Mouse (Mus musculus): Measurements from ENCODE around the gene Serpina3m.
"Not testable (repeated sequence)": the region's sequence is repeated elsewhere in the genome, so short reads cannot be mapped to it uniquely, and the experiment has no call there.

Serpina3m gene

GRCm38 (mm10) chr12:104338226-104338625 lies at the start of gene Serpina3m, which contains the start of gene Serpina3k:
Gene Serpina3m, plus strand, starts transcription at chr12:104338486.
Gene Serpina3k, plus strand, starts transcription at chr12:104338486.
- DNase-seq (ENCODE audit: low spot score): not testable (repeated sequence)

DNA sequence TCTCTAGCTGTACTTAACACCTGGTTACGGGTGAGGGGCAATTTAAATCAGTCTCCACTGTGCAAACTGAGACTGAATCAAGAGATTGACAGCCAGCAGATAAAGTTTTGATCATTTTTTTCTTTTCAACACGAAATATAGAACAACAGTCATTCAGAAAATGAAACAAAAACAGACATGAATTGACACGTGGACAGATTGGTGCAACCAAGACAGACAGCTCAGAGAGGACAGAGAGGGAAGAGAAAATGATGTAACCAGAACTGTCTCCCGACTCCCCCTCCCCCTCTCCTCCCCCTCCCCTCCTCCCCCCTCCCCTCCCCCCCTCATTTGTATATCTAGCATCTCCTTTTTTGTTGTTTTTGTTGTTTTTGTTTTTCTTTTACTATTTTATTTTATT lies 48.4 kb upstream of the Serpina3m start:
- no peak for DNase-seq (ENCODE audit: low spot score)

GRCm38 (mm10) chr12:104293963-104294362 lies 44.3 kb upstream of the Serpina3m start:
- no peak for DNase-seq (ENCODE audit: low spot score)

GRCm38 (mm10) chr12:104298049-104298448 lies 40.2 kb upstream of the Serpina3m start:
- DNase-seq (ENCODE audit: low spot score): no peak

DNA sequence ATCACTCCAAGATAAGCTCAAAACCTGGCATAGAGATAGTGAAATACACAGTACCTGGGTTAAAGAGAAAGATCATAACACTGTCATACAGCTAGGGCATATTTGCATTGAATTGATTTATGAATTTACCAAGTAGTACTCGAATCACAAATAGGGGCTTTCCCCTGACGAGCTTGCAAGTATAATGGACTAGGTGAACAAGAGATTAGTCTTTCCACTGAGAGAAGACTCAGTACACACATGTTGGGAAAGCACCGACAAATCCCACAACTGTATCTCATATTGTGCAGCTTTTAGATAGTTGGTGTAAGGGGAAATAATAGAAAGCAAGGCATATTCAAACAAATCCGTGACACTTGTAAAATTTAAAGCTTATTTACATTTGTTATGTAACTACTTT lies 32.3 kb upstream of the Serpina3m start:
- no peak for DNase-seq (ENCODE audit: low spot score)

GRCm38 (mm10) chr12:104314253-104314652 lies 24.0 kb upstream of the Serpina3m start, which contains the start of gene Serpina3j:
Gene Serpina3j, plus strand, starts transcription at chr12:104314553.
- no peak for DNase-seq (ENCODE audit: low spot score)

GRCm38 (mm10) chr12:104322454-104322853 lies 15.8 kb upstream of the Serpina3m start:
- DNase-seq (ENCODE audit: low spot score): no peak

GRCm38 (mm10) chr12:104331701-104332100 lies 6.6 kb upstream of the Serpina3m start:
- DNase-seq (ENCODE audit: low spot score): no peak

DNA sequence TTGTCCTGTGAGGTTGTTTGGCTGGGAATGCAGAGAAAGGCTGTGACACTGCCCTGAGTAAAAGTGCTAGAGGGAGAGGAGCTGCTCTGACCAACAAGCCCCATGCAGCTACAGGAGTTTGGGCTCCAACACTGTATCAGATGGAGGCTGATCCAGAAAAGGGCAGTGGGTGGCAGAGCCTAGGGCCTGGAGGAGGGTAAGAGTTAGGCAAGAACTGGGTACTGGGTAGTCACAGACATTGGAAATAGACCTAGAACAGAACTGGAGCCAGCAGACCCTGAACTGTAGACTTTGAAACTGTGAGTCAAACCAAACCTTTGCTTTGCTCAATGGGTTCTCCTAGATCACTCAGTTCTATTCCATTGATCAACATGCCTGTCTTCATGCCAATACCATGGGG lies 1.4 kb upstream of the Serpina3m start:
- DNase-seq (ENCODE audit: low spot score): not testable (repeated sequence)

- DNase-seq (ENCODE audit: low spot score): no peak
Measured at GRCm38 (mm10) chr12:104338705-104339104, 419 bp downstream of the Serpina3m start.

DNA sequence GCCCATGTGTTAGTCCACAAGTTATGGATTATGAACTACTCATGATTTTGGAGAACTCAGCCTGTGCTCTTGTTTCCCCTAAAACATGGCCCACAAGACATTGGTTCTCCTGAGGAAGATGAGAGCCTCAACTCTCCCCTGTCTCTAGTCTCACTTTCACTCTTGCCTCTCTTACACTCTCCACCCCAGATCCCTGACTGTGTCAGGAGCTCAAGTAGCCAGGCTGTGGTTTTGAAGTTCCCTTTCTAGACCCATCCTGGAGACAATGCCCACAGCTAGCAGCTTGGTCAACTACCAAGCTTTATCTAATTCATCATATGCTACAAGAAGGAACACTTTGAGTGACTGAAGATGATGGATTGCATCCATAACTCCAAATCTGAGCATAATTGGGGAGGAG lies 4.2 kb downstream of the Serpina3m start:
- DNase-seq (ENCODE audit: low spot score): not testable (repeated sequence)

- no peak for DNase-seq (ENCODE audit: low spot score)
Measured at GRCm38 (mm10) chr12:104345181-104345580, 6.9 kb downstream of the Serpina3m start.

DNA sequence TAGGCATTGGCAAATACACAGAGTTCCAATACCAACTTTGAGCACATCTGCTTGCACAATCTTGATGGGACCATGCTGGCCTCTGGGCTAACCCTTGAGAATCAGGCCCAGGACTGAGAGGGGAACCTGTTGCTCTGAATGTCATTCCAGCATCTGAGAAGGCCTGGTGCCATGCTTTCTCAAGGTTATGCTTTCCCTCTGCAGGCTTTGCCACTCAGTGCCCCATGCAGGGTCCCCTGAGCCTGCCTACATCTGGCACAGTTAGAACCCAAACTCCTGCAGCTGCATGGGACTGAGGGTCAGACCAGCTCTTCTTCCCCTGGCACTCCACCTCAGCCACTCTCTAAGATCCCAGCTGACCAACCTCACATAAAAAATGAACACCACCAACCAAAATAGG lies 7.4 kb downstream of the Serpina3m start:
- DNase-seq (ENCODE audit: low spot score): no peak

GRCm38 (mm10) chr12:104347091-104347490 lies 8.8 kb downstream of the Serpina3m start:
- DNase-seq (ENCODE audit: low spot score): no peak

- DNase-seq (ENCODE audit: low spot score): peak; percentile 9
Measured at GRCm38 (mm10) chr12:104351812-104352211, 13.5 kb downstream of the Serpina3m start.

GRCm38 (mm10) chr12:104356006-104356405 lies 17.7 kb downstream of the Serpina3m start:
- DNase-seq (ENCODE audit: low spot score): no peak

- no peak for DNase-seq (ENCODE audit: low spot score)
Measured at GRCm38 (mm10) chr12:104369986-104370385, 31.7 kb downstream of the Serpina3m start.

GRCm38 (mm10) chr12:104377179-104377578 lies 38.9 kb downstream of the Serpina3m start:
- DNase-seq (ENCODE audit: low spot score): not testable (repeated sequence)

DNA sequence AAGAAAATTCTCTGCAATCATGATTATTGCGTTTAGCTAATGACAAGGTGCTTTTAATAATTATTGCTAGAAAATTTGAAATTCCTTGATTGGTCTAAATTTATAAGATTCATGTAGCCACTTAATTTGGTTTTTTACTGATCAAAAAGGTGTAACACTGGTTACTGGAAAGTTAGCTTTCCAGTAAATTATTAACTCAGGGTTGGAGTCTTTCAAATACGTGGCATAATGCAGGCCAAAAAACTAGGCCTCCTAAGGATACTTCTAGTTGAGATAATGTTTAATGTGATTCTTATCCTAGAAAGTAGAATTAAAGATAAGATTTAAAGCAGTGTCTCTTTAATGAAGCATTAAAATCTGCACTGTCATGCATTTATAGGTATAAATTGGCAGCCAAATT lies 40.1 kb downstream of the Serpina3m start:
- DNase-seq (ENCODE audit: low spot score): not testable (repeated sequence)

GRCm38 (mm10) chr12:104378815-104379214 lies 40.5 kb downstream of the Serpina3m start:
- DNase-seq (ENCODE audit: low spot score): not testable (repeated sequence)

DNA sequence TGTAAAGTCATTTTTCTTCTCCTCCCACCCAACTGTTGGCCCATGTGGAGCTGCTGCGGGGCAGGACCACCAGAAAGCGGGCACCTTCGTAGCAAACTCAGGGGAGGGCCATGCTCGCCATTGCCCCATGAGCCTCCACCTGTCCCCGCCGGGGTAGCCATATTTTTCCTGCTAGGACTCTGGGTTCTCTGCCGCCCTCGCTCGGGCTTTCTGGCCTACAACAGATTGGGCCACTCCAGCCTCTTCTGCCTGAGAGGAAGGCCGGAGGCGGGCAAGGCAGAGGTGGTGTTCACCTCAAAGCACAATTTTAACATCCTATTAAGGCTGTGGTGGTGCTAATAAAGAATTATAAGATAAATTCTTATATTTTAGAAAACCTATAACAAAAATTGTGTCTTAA lies 41.6 kb downstream of the Serpina3m start:
- DNase-seq (ENCODE audit: low spot score): no peak

GRCm38 (mm10) chr12:104381071-104381604 lies 42.9 kb downstream of the Serpina3m start:
- DNase-seq (ENCODE audit: low spot score): not testable (repeated sequence)

DNA sequence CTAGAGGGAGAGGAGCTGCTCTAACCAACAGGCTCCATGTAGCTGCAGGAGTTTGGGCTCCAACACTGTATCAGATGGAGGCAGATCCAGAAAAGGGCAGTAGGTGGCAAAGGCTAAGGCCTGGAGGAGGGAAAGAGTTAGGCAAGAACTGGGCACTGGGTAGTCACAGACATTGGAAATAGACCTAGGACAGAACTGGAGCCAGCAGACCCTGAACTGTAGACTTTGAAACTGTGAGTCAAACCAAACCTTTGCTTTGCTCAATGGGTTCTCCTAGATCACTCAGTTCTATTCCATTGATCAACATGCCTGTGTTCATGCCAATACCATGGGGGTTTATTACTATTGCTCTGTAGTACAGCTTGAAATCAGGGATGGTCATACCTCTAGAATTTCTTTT lies 47.7 kb downstream of the Serpina3m start:
- DNase-seq (ENCODE audit: low spot score): not testable (repeated sequence)

DNA sequence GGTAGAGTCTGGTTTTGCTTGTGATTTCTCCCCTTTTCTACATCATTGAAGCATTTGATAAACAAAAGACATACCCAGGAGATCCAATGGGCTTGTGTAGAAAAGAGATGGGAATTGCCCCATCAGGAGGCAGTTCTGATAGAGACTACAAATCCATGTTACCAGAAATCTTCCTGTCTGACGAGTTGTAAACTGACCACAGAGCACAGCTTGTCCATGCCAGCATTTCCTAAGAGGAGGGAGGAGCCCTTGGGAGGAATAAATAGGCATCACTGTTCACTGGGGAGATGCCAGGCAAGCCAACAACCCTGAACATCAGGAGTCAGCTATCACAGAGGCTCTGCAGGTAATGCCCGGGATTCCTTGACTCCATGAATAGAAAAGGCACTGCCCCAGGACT lies 48.6 kb downstream of the Serpina3m start:
- DNase-seq (ENCODE audit: low spot score): not testable (repeated sequence)

Data from left cerebral cortex, adult 11 months (tissue).